Mouse (Mus musculus) heart, embryonic 16.5 days (tissue): ENCODE data around the gene Sorcs2. TPM values are rescaled to one million over a fixed set of nuclear protein-coding genes. Genes with fewer than 3 reads are reported as not detected.
"Not testable (repeated sequence)": the region's sequence is repeated elsewhere in the genome, so short reads cannot be mapped to it uniquely, and the experiment has no call there.

Experiments
- ATAC-seq: fragments of 200-750 bp; cut with Nextera tagmentation; replicated peaks from 2 replicates; pipeline ENCODE4 v1.8.0; 2017; ENCODE audit warnings: moderate number of reproducible peaks; ENCODE audit not compliant: insufficient read depth, low FRiP score; ENCODE audit errors: extremely low read depth
- H3K27ac ChIP-seq: fragments of 300-500 bp; sonication (generic); 2 replicates; pipeline ENCODE4 v1.5.1; 2014; ENCODE audit warnings: mild to moderate bottlenecking, low read length, control low read depth, moderate library complexity
- H3K27me3 ChIP-seq: fragments of 300-500 bp; sonication (generic); 2 replicates; pipeline ENCODE4 v1.6.1; 2014; ENCODE audit warnings: low read length, mixed read lengths; ENCODE audit not compliant: control insufficient read depth, insufficient read depth
- H3K36me3 ChIP-seq: fragments of 300-500 bp; sonication (generic); 2 replicates; pipeline ENCODE4 v1.6.1; 2014; ENCODE audit not compliant: control insufficient read depth, insufficient read depth
- H3K4me1 ChIP-seq: fragments of 300-500 bp; sonication (generic); 2 replicates; pipeline ENCODE4 v1.6.1; 2014; ENCODE audit warnings: low read length, mixed read lengths; ENCODE audit not compliant: control insufficient read depth, insufficient read depth
- H3K4me2 ChIP-seq: fragments of 300-500 bp; sonication (generic); 2 replicates; pipeline ENCODE4 v1.6.1; 2014; ENCODE audit warnings: low read depth, mild to moderate bottlenecking, control low read depth, low read length
- H3K4me3 ChIP-seq: fragments of 300-500 bp; sonication (generic); 2 replicates; pipeline ENCODE4 v1.5.1; 2014; ENCODE audit warnings: mild to moderate bottlenecking, control low read depth, low read length
- H3K9ac ChIP-seq: fragments of 300-500 bp; sonication (generic); 2 replicates; pipeline ENCODE4 v1.6.1; 2014; ENCODE audit warnings: low read length, control low read depth
- H3K9me3 ChIP-seq: fragments of 300-500 bp; sonication (generic); replicated peaks from 2 replicates; pipeline ENCODE4 v1.6.1; 2016; ENCODE audit warnings: low read length; ENCODE audit not compliant: control insufficient read depth
- WGBS: fragments of 180-500 bp; shearing (Covaris S2); extraction: QIAGEN DNeasy Blood & Tissue Kit; methylation state at CpG from one replicate; pipeline ENCODE4 v1.1.7; 2014; 5-methylcytosine and 5-hydroxymethylcytosine counted together
- polyA plus RNA-seq: library from polyadenylated mRNA; unstranded; fragments of >200 nt; fragmentation: Nextera tagmentation; extraction: Ambion mirVana; gene quantifications from 2 replicates; pipeline ENCODE4 v1.2.1, GENCODE M21; 2015

Gene Sorcs2
- polyA plus RNA-seq, 1 experiment from 2014 or later = 8.2 TPM

DNA sequence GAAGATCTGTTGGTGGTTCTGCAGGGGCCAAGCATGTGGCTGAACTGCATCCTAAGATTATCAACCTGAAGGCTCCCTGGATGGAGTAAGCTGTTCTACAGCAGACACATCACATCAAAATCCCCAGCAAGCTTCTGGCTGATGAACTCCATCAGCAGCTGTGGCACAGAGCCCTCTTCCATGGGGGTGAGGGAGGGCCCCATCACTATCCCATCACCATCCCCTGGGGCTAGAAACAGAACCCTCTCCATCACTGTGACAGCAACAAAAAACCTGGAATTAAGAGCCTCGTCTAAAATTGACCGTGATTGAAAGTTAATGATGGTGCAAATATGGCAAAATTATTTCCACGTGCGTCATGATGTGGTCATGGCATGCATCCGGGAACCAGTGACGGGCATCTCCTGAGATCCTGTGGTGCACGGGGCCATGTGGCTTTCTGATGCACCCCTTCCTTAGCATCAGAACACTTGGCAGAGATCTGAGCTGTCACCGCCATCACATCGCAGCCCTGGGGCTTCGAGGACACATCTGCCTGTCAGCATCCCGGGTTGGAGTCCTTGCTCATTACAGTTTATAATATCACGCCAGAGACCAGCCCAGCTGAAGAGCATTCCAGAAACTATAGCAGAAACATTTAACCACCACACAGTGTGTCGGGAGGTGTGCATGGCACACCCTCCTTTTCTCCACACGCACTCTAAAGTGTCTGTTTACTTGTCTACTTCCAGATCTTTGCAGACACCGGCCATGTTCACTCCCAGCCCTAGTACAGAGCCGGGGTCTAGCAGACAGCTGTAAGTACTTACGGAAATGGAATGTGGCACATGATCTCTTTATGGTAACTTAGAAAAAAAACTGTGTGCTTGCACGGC, 143.1 kb downstream of the Sorcs2 start:
- H3K4me1 ChIP-seq = peaks cover 19% of the 10 kb centered on the region
- ATAC-seq = 0 out of 2 replicates have a peak, but pooled peaks have one; percentile 33
- no peaks in the 10 kb centered on the region for H3K9me3 ChIP-seq
- no peaks in the 10 kb centered on the region for H3K36me3 ChIP-seq
- no peak overlapping the region for H3K27ac ChIP-seq
- no peak overlapping the region for H3K4me3 ChIP-seq
- peaks cover 4% of the 10 kb centered on the region; the same call in 1 of the 2 replicates for H3K27me3 ChIP-seq
- WGBS = 38% methylated on average over 18 of the region's 18 CpGs
- peak overlapping the region; percentile 13; the same call in 1 of the 2 replicates for H3K4me2 ChIP-seq
- H3K9ac ChIP-seq = no peak overlapping the region

DNA sequence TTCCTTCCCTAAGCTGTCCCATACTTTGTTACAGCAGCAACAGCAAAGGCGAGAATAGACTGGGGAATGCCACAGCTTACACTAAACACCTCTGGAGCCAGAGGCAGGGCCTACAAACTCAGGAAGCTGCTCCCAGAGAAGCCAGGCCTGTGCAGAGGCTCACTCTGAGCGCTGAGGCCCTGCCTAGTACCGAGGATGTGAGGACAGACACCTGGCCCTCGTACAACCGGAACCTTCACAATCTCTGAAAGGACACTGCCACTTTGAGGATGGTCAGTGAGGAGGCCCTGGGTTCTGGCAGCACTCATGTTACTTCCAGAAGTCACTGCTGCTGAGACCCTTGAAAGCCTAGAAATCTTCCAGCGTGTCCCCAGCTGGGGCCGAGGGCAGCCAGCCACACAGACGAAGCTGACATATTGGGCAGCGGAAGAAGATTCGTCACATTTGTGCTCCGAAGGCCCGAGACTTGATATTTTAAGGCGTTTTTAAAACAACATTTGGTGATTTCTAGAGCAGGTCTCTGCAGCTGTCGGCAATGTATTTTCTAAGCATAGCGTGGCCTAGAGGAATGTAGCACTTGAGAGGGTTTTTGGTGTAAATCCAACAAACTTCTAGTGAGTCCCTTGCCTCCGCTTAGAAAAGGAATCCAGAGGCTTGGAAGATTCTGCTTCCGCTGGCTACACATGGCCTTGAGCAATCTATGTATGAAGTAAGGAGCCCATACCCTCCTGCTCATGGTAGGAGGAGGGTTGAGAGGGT, 145.0 kb downstream of the Sorcs2 start:
- Histone ChIP-seq H3K9ac (no peak overlapping the region), H3K4me3 (no peak overlapping the region), H3K9me3 (no peaks in the 10 kb centered on the region), H3K4me1 (peaks cover 19% of the 10 kb centered on the region), H3K27ac (peak overlapping the region; percentile 30), H3K36me3 (no peaks in the 10 kb centered on the region), H3K4me2 (no peak overlapping the region), H3K27me3 (peaks cover 4% of the 10 kb centered on the region; the same call in 1 of the 2 replicates)
- WGBS = 79% methylated on average over 17 of the region's 17 CpGs
- no peak for ATAC-seq

DNA sequence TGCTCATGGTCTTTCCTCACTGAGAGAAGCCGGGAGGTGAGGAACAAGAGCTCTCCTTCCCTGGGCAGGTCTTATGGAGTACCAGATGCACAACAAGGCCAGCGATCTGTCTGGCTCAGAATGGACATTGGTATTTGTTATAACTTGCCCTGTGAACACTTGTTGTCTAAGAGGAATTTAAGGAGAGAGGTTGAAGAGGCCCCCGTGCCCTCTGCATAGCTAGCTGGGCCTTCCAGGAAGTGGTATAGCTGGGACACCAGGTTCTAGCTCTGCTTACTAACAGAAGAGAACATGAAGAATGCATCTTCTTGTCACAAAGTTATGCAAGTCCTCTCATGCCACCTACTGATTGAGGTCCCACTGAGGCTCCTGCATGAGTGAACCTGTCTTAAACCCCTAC, 149.9 kb downstream of the Sorcs2 start:
- Histone ChIP-seq H3K4me2 (no peak overlapping the region), H3K9ac (no peak overlapping the region), H3K27ac (no peak overlapping the region), H3K4me1 (peaks cover 12% of the 10 kb centered on the region; the same call in 1 of the 2 replicates), H3K36me3 (no peaks in the 10 kb centered on the region), H3K9me3 (no peaks in the 10 kb centered on the region), H3K4me3 (no peak overlapping the region), H3K27me3 (no peaks in the 10 kb centered on the region)
- WGBS = 75% methylated on average over 3 of the region's 3 CpGs
- ATAC-seq = no peak

DNA sequence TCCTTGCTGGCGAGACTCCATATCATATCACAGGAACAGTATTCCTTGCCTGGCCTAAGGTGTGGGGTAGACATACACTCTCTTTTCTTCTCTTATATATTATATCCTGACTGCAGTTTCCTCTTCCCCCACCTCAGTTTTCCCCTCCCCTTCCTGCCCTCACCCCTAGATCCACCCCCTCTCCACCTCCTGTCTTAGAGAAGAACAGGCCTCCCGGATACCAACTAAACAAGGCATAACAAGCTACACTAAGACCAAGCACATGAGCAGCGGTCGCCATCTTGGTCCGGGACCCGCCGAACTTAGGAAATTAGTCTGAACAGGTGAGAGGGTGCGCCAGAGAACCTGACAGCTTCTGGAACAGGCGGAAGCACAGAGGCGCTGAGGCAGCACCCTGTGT, 160.4 kb downstream of the Sorcs2 start:
- H3K27me3 ChIP-seq, H3K4me1 ChIP-seq: not testable (repeated sequence)

DNA sequence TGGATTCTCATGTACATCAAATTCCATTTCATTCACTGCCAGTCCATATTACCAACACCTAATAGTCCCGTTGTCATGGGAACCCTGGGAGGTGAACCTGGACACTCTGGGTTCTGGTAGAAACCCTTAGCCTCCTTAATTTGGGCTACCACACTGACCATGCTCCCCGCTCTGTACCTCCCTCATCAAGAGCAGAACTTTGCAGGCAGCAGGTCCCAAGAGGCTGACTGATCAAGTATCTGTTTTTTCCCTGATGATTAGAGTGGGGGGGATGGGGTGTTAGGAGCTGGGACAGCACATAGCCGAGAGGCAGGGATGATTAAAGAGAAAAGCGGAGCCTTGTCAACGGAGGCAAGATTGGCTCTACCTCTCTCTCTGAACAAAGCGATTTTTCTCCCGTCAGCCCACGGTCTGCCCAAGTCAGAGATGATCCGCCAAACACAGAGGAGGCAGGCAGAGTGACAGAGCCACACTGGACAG, 167.6 kb downstream of the Sorcs2 start:
- whole genome bisulfite sequencing = 57% methylated on average over 9 of the region's 9 CpGs

More for the DNA sequence above, 160.4 kb downstream of the Sorcs2 start:
- 87% methylated on average over 7 of the region's 10 CpGs for WGBS
- ATAC-seq, H3K9me3 ChIP-seq, H3K36me3 ChIP-seq, H3K9ac ChIP-seq, H3K4me2 ChIP-seq, H3K4me3 ChIP-seq, H3K27ac ChIP-seq: not testable (repeated sequence)

DNA sequence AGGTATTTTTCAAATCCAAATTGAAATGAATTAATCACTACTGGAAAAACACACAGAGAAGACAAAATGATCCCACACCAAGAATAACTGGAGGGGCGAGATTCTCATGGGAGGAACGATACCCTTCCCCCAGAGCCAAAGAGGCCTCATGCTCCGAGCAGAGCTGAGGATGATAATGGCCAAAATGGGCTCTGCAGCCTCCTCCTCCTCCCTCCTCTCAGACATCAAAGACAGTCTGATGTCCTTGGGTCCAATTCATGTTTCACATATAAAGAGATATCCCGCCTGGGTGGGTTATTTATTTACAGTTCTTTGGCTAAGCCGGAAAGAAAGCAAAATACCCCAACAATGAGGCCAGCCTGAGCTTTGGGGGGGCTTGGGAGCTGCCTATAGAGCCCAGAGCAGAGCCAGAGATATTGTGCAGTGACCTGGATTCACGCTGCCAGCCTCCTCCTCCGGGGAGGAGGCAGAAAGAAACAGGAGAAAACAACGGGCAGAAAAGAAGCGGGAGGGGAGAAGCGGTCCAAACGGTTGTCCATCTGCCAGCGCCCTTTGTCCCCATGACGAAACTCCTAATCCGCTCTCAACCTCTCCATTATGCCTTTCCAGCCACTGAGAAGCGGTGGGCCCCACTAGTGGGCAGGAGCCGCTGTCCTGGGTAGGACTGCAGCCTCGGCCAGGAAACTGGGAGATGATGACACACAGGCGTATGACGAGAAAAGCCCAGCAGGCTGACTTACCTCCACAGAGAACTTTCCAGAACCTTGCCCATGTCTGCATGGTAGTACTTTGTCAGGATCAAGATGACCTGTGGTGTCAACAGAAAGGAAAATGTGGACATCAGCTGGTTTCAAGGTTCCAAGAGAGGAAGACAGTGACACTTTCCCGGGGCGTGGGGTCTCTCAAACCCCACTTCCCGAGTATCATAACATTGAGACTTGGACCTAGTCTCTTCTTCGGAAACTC, 169.3 kb downstream of the Sorcs2 start:
- no peaks in the 10 kb centered on the region for H3K9me3 ChIP-seq
- no peak overlapping the region for H3K4me3 ChIP-seq
- 77% methylated on average over 23 of the region's 23 CpGs for WGBS
- ATAC-seq = no peak
- no peak overlapping the region for H3K27ac ChIP-seq
- H3K36me3 ChIP-seq = no peaks in the 10 kb centered on the region
- no peak overlapping the region for H3K9ac ChIP-seq
- peaks cover 4% of the 10 kb centered on the region; the same call in 1 of the 2 replicates for H3K4me1 ChIP-seq
- H3K4me2 ChIP-seq = no peak overlapping the region
- H3K27me3 ChIP-seq = no peaks in the 10 kb centered on the region; the same call in 1 of the 2 replicates

More for the DNA sequence above, 167.6 kb downstream of the Sorcs2 start:
- no peak overlapping the region for H3K4me3 ChIP-seq
- peaks cover 4% of the 10 kb centered on the region; the same call in 1 of the 2 replicates for H3K4me1 ChIP-seq
- H3K4me2 ChIP-seq = no peak overlapping the region
- no peak overlapping the region for H3K9ac ChIP-seq
- ATAC-seq = no peak
- no peaks in the 10 kb centered on the region for H3K9me3 ChIP-seq
- no peak overlapping the region for H3K27ac ChIP-seq
- H3K27me3 ChIP-seq = no peaks in the 10 kb centered on the region
- no peaks in the 10 kb centered on the region for H3K36me3 ChIP-seq

DNA sequence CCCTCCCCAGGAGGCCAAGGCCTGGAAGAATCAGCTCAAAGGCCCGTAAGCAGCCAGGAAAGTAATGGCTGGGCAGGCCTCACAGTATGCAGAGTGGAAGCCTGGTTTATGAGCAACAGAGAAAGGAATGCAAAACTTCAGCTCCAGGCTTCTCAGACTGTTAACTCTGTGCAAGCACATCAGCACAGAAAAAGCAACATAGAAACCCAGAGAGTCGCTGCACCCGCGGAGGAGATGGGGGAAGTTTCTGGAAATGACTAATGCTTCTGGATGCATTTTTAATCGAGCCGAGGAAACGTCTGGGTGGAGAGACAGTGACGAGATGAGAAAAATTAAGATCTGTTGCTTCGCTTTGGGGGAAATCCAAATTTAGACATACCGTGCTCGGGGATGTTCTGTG, 171.6 kb downstream of the Sorcs2 start:
- H3K4me1 ChIP-seq = peaks cover 4% of the 10 kb centered on the region; the same call in 1 of the 2 replicates
- ATAC-seq = peak; percentile 23; the same call in 1 of the 2 replicates
- H3K27me3 ChIP-seq = no peaks in the 10 kb centered on the region; the same call in 1 of the 2 replicates
- no peak overlapping the region for H3K9ac ChIP-seq
- no peak overlapping the region for H3K4me2 ChIP-seq
- H3K4me3 ChIP-seq = no peak overlapping the region
- H3K9me3 ChIP-seq = no peaks in the 10 kb centered on the region
- H3K36me3 ChIP-seq = no peaks in the 10 kb centered on the region
- 46% methylated on average over 11 of the region's 11 CpGs for WGBS
- H3K27ac ChIP-seq = peak overlapping the region; percentile 58

DNA sequence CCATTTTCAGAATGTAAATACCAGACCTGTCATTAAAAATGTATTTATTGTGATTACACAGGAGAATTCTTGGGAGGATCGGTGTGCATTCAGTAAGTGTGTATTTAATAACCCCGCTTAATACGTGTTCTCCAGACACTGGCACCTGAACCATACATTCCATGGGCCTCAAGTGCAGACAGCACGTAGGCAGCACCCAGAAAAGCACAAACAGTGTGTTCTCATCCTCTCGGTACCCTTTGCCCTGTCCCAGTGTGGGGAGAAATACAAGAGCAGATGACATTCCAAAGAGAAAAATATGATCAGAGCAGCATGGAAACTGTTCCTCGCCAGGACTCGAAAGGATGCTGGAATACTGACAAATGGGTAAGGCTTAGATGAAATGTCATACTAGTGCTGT, 172.1 kb downstream of the Sorcs2 start:
- H3K27ac ChIP-seq = peak overlapping the region; percentile 58
- H3K4me3 ChIP-seq = no peak overlapping the region
- H3K9ac ChIP-seq = no peak overlapping the region
- ATAC-seq = no peak
- H3K9me3 ChIP-seq = no peaks in the 10 kb centered on the region
- no peak overlapping the region for H3K4me2 ChIP-seq
- no peaks in the 10 kb centered on the region; the same call in 1 of the 2 replicates for H3K27me3 ChIP-seq
- 72% methylated on average over 7 of the region's 7 CpGs for WGBS
- H3K36me3 ChIP-seq = no peaks in the 10 kb centered on the region
- peaks cover 4% of the 10 kb centered on the region; the same call in 1 of the 2 replicates for H3K4me1 ChIP-seq
